Mouse (Mus musculus) adrenal gland, postnatal 14 days (tissue): ENCODE measurements at regions not wholly inside any gene's neighbourhood (a gene's known extent, or its start where the extent isn't known, plus 50 kb on each side); places are given as distances from the start of the nearest gene placed in this dataset.
"Not testable (repeated sequence)": the region's sequence is repeated elsewhere in the genome, so short reads cannot be mapped to it uniquely, and the experiment has no call there.

Experiments used
- DNase-seq: peaks from one replicate; pipeline ENCODE4 v3.0.0; 2021; ENCODE audit warnings: mixed read lengths

DNA sequence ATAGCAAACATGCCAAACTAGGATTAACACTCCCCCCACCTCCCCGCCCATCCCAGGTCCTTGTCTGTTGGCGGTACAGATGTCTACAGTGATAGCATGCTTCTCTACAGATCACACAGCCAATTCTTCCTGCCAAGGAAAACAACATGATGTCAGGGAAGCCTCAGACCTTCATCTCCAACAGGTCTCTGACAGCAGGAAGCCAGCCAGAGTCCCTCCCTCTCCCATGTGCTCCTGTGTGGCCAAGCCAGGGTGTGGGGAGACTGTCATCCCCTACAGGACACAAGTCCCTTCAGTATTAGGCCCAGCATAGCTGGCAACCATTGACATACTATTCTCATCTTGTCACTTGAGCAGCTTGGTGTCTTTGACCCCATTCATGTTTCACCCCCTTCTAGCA is 568.8 kb upstream of the Arid1b start:
- DNase-seq: peak; percentile 24

DNA sequence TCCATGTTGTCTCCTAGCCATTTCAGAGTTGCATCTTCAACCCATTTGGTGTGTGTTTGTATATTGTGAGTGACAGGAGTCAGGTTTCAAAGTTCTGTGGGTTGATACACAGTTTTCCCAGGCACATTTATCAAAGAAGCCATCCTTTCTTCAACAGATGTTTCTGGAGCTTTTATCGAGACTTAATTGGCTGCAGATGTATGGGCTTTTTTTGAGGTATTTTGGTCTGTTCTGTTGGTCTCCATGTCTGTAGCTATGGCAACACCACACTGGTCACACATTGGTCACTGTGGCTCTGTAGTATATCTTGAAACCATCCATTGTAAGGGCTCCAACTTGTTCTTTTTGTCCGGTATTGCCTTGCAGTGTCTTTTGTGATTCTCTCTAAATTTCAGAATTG is 565.1 kb upstream of the Arid1b start:
- no peak for DNase-seq

DNA sequence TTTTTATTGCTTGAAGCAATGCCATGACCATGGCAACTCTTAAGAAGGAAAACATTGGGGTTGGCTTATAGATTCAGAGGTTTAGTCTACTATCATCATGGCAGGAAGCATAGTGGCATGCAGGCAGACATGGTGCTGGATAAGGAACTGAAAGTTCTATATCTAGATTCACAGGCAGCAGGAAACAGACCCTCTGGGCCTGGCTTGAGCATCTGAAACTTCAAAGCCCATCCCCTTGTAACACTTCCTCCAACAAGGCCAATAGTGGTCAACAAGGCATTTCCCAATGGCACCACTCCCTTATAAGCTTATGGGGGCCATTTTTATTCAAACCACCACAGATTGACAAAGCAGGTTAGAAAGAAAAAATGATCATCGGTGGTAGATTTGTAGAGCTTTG is 548.5 kb upstream of the Arid1b start:
- no peak for DNase-seq

DNA sequence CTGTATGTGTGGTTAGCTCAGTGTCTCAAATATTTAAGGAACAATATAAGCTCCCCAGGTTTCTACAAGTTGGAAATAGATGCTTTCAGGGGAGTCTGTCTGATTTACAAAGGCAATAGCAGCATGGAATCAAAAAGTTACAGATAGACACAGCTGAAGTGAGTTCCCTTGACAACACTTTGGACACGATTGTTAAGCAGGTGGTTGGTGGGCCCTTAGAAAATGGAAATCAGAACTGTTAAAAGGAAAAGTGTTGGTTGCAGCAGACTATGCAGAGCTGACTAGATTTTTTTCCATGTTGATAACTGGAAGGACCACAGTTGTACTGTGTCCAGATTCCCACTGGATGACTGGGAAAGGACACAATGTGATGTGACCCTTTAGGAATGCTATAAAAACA is 536.6 kb upstream of the Arid1b start:
- no peak for DNase-seq

DNA sequence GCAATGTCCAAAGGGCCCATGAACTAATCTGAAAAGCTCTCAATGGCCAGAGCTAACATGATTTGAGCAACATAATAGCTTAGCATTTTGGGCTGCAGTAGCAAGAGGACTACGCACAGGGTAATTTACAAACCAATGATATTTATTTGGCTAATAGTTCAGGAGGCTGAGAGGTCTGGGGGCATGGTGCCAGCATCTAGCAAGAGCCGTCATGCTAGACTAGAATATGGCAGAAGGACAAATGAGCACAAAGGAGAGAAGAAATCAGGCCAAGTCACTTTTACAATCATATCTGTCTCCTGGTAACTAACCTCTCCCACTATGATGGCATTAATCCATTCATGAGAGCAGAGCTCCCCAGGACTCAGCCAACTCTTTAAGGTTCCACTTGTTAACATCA is 532.6 kb upstream of the Arid1b start:
- no peak for DNase-seq

DNA sequence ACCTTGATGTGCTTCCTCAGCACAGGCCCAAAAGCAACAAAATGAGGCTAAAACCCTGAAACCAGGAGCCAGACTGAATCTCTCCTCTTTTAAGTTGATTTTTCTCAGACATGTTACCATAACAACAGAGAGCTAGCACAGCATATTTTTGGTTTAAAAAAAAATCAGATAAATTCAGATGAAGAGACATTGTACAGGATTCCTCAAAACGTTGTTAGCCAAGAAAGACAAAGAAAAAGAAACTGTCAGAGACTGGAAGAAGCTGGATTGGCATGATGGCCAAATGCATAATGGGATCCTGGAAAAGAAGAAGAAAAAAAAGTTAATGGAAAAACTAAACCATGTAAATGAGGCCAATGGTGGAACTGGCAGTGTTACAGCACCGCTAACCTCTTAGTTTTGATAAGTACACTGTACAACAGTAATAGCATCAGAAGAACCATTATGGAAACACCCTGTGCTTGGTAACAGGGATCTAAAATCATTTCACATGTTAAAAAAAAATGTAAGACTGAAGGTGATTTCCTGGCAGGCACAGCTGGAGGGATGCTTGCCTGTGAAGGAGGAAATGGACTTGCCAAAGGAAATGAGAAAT is 529.7 kb upstream of the Arid1b start:
- no peak for DNase-seq

DNA sequence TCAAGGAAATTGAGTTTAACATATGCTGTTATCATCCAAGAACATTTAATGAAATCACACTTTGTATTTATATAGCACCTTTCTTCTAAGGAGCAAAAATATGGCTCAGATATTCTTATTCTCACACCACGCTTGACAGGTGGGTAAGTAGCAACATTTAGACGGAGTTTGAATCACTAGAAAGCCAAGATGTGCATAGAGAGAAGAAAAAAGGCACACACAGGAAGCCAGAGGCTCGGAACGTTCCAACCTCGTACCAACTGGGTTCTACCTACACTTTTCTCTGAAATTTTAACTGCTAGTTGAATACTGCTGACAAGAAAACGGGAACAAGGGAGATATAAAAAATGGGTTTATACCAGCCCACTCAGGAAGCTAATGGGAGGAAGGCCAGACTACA is 528.4 kb upstream of the Arid1b start:
- no peak for DNase-seq

DNA sequence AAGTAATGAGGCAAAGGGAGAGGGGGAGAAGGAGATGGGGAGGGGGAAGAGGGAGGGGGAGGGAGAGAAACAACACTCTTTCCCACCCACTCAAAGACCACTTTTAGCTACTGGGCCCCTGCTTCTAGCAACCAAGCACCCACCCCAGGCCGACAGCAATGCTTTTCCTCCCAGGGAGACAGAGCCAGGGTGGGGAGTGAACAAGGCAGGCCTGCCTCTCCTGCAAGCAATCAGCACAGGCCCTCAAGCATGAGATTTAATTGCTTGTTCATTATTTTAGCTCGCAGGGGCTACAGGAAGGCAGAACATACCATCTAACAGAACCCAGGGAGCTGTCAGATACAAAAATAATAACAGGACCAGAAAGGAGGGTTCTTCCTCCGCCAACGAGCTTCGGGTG is 521.7 kb upstream of the Arid1b start:
- no peak for DNase-seq

DNA sequence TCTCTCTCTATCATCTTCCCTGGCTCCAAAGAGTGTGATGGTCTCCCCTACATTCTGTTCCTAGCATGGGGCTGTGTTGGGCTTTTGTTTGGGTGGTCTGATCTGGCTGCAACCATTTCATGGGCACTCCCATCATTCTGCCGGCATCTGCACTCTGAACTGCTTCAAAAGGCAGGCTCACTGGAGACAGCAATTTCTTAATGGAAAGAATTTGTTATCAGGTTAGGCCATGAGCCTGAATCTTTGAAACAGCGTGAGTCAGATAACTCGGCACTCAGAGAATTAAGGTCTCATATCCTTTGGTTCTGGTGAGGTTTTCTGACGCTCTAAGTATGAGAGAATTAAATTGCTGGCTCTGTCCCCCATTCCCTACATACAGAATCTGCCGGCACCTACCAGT is 519.8 kb upstream of the Arid1b start:
- DNase-seq: no peak

DNA sequence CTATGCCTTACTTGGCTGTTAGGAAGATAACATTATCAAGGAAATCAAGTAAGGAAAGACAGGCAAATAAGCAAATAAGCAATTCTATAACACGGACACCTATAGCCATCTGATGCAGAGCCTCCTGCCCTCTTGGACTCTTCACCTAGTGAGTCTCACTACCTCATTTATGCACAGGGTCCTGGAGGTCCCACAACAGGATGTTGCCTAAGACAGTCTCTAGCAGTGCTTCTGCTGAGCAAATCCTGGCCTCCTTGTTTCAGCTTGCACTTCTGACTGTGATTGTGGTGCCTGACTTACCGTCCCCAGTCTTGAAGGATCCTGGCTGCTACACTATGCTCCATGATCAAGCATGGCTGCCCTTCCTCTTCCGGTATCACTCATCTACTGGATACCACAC is 518.5 kb upstream of the Arid1b start:
- DNase-seq: no peak

DNA sequence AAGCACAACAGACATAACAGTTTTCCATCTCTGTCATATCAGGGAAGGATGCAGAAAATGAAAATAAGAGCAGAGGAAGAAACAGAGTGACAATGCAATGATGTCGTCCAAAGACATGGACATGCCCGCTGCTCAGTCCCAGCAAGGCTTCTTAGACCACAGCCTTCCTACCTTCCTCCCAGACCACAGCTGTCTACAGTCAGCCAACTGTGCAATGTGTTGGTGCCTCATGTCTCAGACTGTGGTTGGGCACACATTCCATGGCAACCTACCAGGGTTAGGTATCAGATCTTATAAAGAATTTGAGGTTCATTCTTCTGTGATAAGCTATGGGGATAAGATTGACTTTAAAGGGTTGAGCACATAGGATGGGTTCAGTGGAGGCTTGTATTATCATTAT is 499.7 kb upstream of the Arid1b start:
- DNase-seq: no peak

DNA sequence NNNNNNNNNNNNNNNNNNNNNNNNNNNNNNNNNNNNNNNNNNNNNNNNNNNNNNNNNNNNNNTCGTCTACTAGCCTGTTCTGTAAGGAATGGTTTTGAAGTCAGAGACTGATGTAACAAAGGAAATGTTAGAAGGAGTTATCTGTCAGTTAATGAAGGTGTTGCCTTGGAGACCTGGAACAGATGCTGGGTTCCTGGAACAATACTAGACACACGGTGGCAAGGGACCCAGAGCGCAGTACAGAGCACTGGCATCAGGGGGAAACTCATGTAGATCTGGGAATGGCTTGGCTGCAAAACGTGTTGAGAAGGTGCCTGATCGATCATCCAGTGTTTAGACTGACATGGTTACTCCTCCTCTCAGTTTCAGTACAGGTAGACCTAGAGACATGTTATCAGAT is 493.6 kb upstream of the Arid1b start:
- DNase-seq: no peak

DNA sequence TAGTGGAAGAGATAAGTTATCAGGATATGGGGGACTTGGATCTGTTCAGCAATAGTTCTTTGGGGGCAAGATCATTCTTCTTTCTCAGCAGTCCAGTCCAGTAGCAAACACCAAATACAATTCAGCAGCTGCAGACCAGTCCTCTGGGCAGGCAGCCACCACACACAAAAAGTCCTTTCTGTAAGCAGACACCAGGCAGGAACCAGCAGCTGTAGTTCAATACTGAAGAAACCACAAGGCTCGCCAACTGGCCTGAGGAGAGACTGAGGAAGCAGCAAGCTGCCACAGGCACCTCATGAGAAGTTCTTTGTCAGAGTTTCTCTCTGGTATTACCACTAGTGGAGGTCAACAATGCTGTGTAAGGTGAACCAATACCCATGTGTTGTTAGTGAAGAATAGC is 493.1 kb upstream of the Arid1b start:
- no peak for DNase-seq

DNA sequence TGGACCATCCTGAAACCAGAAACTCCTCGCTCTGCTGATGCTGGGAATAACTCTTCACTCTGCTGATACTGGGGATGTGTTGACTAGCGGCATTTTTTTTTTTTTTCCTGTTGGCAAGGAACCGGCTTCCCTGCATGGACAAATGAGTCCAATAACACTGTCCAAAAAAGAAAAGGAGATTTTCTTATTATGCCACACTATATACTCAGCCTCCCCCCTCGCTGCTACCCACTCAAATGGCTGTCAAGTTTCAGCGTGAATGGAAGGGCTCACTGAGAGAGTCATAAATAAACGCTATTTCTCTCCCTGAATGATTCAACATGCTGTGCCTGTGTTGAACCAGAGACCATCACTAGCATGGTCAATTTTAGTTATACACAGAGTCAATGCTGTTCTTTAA is 489.2 kb upstream of the Arid1b start:
- DNase-seq: no peak

DNA sequence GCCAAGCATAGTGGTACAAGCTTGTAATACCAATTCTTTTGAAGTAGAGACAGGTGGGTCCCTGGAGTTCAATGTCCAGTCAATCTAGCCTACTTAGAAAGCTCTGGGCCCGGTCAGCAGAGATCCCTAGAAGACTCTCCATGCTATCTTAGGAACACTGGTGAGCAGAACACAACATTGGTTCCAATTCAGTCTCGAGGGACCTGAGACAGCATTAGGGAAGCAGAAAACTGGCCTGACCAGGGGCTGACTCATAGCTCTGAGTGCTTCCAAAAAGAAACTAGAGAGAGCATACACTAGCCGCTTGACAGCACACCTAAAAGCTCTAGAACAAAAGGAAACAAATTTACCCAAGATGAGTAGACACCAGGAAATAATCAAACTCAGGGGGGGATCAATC is 484.6 kb upstream of the Arid1b start:
- peak; percentile 33 for DNase-seq

DNA sequence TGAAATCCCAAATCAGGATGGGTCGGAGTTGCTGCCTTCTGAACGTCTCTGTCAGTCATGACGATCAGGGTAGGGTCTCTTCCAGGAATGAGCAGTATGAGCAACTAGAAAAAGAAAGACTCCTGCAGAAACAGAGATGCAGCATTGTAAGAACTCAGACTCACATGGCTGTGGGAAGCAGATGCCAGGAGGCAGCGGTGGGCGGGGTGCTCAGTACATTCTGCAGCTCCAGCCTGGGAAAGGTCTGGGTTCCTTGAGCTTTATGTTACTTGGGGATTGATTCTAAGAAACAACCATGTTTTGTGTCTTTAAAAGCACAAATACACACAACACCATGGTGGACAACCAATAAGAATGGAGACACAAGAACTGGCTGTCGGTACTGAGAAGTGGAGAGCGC is 478.0 kb upstream of the Arid1b start:
- DNase-seq: no peak

DNA sequence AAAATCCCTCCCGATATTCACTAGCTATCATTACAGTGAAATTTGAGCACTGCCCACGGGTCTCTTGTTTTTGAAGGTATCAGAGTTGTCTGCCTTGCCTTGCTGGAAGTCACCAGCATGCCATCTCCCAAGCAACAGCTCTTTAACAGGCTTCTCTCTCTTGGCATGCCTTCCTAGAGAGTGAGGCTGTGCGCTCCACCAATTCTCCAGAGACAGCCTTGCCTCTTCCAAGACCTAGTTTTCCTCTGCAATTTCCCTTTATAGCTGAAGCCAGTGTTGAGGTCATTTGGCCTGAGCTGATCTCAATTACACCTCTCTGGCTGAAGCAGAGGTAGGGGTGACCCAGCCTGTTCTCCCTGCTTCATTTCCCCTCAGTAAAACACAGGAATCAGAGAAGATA is 477.3 kb upstream of the Arid1b start:
- DNase-seq: peak; percentile 24

DNA sequence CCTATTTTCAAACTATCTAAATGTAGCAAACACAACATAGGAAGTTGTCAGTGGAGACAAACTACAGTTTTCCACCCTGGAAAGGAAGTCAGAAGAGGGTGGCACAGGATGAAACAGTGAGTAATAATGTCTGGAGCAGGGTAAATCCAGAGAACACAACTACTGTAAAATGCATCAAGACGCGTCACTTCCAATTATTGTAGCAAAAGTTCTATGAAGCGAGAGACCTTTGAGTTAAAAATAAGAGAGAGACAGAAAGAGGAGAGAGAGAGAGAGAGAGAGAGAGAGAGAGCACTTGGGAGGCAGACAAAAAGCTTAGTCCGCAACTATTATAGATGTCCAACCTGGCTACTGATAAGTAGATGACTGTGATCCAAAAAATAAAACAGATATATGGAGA is 473.1 kb upstream of the Arid1b start:
- no peak for DNase-seq

DNA sequence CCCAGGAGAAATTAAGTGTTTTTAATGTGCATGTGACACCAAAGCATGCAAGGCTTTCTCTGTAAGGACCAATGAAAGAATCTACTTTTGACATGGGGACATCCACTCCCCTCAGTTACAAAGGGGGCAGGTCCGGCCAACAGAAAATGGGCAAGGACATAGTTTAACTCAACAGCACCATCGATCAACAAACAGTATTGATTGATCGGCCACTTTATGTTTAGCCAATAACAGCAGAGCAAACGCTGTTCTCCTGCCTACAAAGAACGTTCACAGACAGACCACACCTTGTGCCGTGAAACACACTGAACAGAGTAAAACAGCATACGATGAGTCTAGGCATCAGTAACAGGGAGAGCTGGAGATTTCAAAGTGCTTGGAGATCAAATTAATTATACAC is 467.7 kb upstream of the Arid1b start:
- DNase-seq: no peak

DNA sequence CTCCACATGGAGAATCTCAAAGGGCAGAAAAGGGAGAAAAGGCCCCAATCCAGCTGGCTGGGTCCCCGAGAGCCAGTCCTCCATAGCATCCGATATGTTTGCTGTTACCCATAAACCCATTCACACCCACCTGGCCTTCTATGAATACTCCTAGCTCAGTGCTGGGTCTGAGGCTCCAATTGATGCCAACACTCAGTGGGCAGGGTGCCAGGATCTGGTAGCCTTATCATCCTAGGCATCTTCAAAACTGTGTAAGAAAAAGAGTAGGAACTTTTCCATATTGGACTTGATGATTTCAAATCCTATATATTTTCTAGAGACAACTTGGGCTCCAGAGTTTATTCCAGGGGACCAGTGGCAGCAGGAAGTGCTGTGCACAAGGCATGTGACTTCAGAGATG is 462.0 kb upstream of the Arid1b start:
- DNase-seq: peak; percentile 10

DNA sequence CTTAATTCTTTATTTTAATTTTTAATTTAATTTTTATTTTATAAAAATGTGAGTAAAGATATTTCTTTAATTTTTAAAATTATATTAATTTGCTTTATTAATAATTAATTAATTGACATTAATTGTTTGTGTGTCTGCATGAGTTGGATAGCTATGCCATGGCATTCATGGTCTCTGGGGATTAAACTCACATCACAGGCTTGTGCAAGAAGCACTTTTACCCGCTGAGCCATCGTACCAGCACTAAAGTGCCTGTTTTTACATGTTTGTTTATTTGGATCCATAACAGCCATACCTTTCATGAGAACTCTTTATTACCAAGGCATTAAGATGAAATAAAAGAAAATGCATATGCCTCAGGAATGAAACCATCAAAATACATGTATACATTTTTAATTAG is 453.7 kb upstream of the Arid1b start:
- no peak for DNase-seq

DNA sequence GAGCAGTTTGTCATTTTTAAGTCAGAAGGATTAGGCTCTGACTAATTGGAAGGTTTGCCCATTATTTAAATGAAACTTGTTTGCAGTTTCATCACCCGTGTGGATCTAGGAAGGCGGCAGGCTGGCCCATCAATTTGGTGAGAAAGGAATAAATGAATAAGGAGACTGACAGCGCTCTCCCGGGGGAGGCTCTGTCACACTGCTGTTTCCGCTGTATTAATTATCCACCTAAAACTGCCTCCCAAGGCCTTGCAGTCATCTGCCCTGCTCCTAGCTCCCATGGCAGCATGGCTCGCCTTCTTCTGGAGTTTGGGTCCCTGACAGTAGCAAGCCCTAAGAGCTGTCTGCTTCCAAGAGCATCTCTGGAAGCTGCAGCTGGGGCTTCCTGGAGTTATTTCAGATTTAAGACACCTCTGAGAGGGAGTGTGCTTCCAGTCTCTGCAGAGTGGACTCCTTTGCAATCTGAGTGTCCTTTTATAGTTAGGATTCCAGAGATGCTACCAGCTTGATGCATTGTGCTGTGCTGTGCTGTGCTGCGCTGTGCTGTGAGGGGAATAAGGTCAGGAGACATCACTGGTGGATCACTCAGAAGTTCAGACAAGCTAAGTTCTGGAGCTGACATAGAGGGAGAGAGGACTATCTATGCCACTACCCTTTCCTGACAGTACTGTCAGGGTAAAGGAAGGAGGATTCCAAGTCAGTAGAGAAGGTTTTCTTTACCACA is 452.9 kb upstream of the Arid1b start:
- DNase-seq: no peak

DNA sequence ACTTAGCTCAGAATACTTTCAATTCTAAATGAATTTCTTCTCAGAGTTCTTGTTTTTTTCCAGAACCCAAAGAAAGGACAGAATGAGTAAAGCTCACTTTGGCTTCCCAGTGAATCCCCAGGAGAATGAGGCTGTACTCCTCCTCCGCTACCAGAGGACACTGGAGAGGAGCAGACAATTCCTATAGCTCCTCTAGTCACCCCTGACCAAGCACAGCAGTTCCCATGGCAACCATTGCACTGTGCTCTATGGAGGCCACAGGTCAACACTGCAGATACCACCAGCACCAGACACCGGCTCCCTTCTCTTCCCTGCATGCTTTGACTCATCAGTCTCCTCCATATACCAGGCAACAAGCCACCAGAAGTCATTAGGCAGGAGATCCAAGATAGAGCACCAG is 447.6 kb upstream of the Arid1b start:
- DNase-seq: no peak

DNA sequence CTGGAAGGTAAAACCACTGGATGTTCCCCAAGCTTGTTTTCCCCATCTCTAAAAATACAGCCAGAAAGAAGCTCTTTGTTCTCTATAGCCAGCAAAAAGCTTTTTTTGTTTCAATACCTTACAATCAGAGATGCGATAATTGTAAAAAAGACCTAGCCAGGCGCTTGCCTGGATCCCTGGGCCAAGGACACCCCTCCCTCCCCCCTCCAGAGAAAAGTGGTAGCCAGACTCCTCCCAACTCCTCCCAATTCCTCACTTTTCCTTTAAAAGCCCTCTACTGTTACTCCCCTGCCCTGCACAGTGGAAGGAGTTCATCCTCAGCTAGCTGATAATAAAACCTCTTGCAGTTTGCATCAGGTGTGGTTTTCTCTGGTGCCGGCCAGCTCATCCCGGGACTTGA is 441.1 kb upstream of the Arid1b start:
- not testable (repeated sequence) for DNase-seq

DNA sequence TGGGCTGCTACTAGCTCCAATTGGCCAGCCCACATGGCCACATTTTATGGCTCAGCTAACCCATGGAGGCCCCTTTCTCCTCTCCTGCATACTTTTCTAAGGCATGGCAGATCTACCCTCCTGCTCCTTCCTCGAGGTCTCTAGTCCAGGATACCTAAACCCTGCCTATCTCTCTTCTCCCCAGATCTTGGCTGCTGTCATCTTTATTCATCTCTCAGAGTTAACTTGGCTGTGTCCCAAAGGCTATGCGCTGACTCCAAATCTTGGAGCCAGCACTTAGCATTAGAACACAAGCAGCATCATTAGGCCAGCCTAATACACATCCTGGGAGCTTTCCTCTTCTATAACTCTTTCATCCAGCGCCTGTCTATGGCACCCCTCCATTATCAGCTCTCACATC is 430.5 kb upstream of the Arid1b start:
- DNase-seq: no peak
